Mouse (Mus musculus) adrenal gland, postnatal 14 days (tissue): Measurements from ENCODE around the gene C77080. TPM values are rescaled to one million over a fixed set of nuclear protein-coding genes. Genes with fewer than 3 reads are reported as not detected.

ENCODE experiments used
- DNase-seq: peaks from one replicate; pipeline ENCODE4 v3.0.0; 2021; ENCODE audit warnings: mixed read lengths
- microRNA-seq, 2 experiments: library from miRNA; unstranded; fragments of <30 nt; microRNA quantifications; one replicate each; pipeline ENCODE4 v1.2.0; 2021
- total RNA-seq: library from RNA; stranded (reverse); gene quantifications from 2 replicates; pipeline ENCODE4 v1.2.3, GENCODE M21; 2021

Gene C77080
- total RNA-seq, 1 experiment from 2014 or later: 14.5 TPM

- peak; percentile 40 for DNase-seq
Measured at GRCm38 (mm10) chr4:129212486-129212885, 48.7 kb downstream of the C77080 start.

GRCm38 (mm10) chr4:129211461-129211860 is 49.7 kb downstream of the C77080 start:
- peak; percentile 61 for DNase-seq

- no peak for DNase-seq
Measured at GRCm38 (mm10) chr4:129209504-129209903, 51.7 kb downstream of the C77080 start.

GRCm38 (mm10) chr4:129206792-129207191 is 54.4 kb downstream of the C77080 start:
- DNase-seq: no peak

GRCm38 (mm10) chr4:129204655-129205054 is 56.5 kb downstream of the C77080 start:
- peak; percentile 42 for DNase-seq

GRCm38 (mm10) chr4:129197514-129197913 is 63.7 kb downstream of the C77080 start:
- DNase-seq: no peak

- no peak for DNase-seq
Measured at GRCm38 (mm10) chr4:129194280-129194679, 66.9 kb downstream of the C77080 start.

- no peak for DNase-seq
Measured at GRCm38 (mm10) chr4:129191691-129192090, 69.5 kb downstream of the C77080 start.

- DNase-seq: peak; percentile 32
Measured at GRCm38 (mm10) chr4:129190538-129190937, 70.7 kb downstream of the C77080 start.

- peak; percentile 99 for DNase-seq
Measured at GRCm38 (mm10) chr4:129189542-129190519, 71.4 kb downstream of the C77080 start, which contains the start of the genes S100pbp and Yars. S100pbp (minus strand) TSS chr4:129189727. Yars (plus strand) TSS chr4:129189760.

GRCm38 (mm10) chr4:129188803-129189541 is 72.2 kb downstream of the C77080 start:
- peak; percentile 71 for DNase-seq

GRCm38 (mm10) chr4:129188041-129188659 is 73.1 kb downstream of the C77080 start:
- DNase-seq: no peak

GRCm38 (mm10) chr4:129179560-129179959 is 81.6 kb downstream of the C77080 start:
- DNase-seq: no peak

- DNase-seq: no peak
Measured at GRCm38 (mm10) chr4:129172529-129172928, 88.7 kb downstream of the C77080 start.

Small RNA genes within 50 kb of the gene (microRNA-seq; reads per million reads assigned to microRNA genes)
- gene Gm22994: 0 reads per million in 2 experiments

Other genes starting within 250 kb of the C77080 start
- gene Rnf19b, start 203.1 kb downstream of the C77080 start, total RNA-seq: 23.8 and 25.9 TPM in 2 replicates
- not detected in 2 replicates for gene Tmem54, start 155.9 kb downstream of the C77080 start, total RNA-seq
- 1.2 and 5.1 TPM in 2 replicates for gene Hpca, start 139.4 kb downstream of the C77080 start, total RNA-seq
- gene Fndc5, start 124.4 kb downstream of the C77080 start, total RNA-seq: 13.1 and 18.0 TPM in 2 replicates
- gene S100pbp, start 71.7 kb downstream of the C77080 start, total RNA-seq: 24.5 and 30.0 TPM in 2 replicates
- gene Yars, start 71.6 kb downstream of the C77080 start, total RNA-seq: 72.1 and 85.5 TPM in 2 replicates
- gene Sync, start 26.2 kb upstream of the C77080 start, total RNA-seq: 1.7 and 2.5 TPM in 2 replicates
- 122 and 139 TPM in 2 replicates for gene Rbbp4, start 74.0 kb upstream of the C77080 start, total RNA-seq
- 42.2 and 46.4 TPM in 2 replicates for gene Zbtb8os, start 74.3 kb upstream of the C77080 start, total RNA-seq
- gene Zbtb8a, start 116.7 kb upstream of the C77080 start, total RNA-seq: 8.1 and 9.0 TPM in 2 replicates
- gene Zbtb8b, start 179.4 kb upstream of the C77080 start, total RNA-seq: 0.15 and 0.30 TPM in 2 replicates
- gene Bsdc1, start 200.2 kb upstream of the C77080 start, total RNA-seq: 52.3 and 55.7 TPM in 2 replicates
- not detected in 2 replicates for gene Tssk3, start 229.6 kb upstream of the C77080 start, total RNA-seq
- not detected in 2 replicates for gene Fam229a, start 229.8 kb upstream of the C77080 start, total RNA-seq